Mouse (Mus musculus) forebrain, embryonic 14.5 days (tissue): Measurements from ENCODE around the gene Lig4. TPM values are rescaled to one million over a fixed set of nuclear protein-coding genes. Genes with fewer than 3 reads are reported as not detected.
A peak's percentile ranks its signal among the peaks of the same experiment; 100 is the strongest.

ENCODE experiments used
- ATAC-seq: fragments of 200-750 bp; cut with Nextera tagmentation; 2 replicates; pipeline ENCODE4 v1.8.0; 2017; ENCODE audit warnings: mild to moderate bottlenecking, moderate library complexity
- DNase-seq: peaks from one replicate; pipeline ENCODE4 v3.0.0-alpha.2; 2015; ENCODE audit warnings: low spot score
- H3K27ac ChIP-seq: fragments of 300-500 bp; sonication (generic); 2 replicates; pipeline ENCODE4 v1.5.1; 2014; ENCODE audit warnings: low read depth, mild to moderate bottlenecking, control low read depth, low read length, moderate library complexity
- H3K27me3 ChIP-seq: fragments of 300-500 bp; sonication (generic); replicated peaks from 2 replicates; pipeline ENCODE4 v1.6.1; 2014; ENCODE audit warnings: low read length, control low read depth, mixed read lengths; ENCODE audit not compliant: control insufficient read depth, insufficient read depth
- H3K36me3 ChIP-seq: fragments of 300-500 bp; sonication (generic); 2 replicates; pipeline ENCODE4 v1.6.1; 2014; ENCODE audit warnings: low read length, control low read depth; ENCODE audit not compliant: control insufficient read depth, insufficient read depth
- H3K4me1 ChIP-seq: fragments of 300-500 bp; sonication (generic); 2 replicates; pipeline ENCODE4 v1.6.1; 2014; ENCODE audit warnings: antibody characterized with exemption, low read length, control low read depth; ENCODE audit not compliant: control insufficient read depth, insufficient read depth
- H3K4me2 ChIP-seq: fragments of 300-500 bp; sonication (generic); 2 replicates; pipeline ENCODE4 v1.6.1; 2014; ENCODE audit warnings: mild to moderate bottlenecking, control low read depth, low read length
- H3K4me3 ChIP-seq: fragments of 300-500 bp; sonication (generic); 2 replicates; pipeline ENCODE4 v1.5.1; 2014; ENCODE audit warnings: low read depth, low read length, control low read depth
- H3K9ac ChIP-seq: fragments of 300-500 bp; sonication (generic); 2 replicates; pipeline ENCODE4 v1.6.1; 2014; ENCODE audit warnings: mild to moderate bottlenecking, low read length, control low read depth, moderate library complexity
- H3K9me3 ChIP-seq: fragments of 300-500 bp; sonication (generic); replicated peaks from 2 replicates; pipeline ENCODE4 v1.6.1; 2016; ENCODE audit warnings: low read length, control low read depth, mixed read lengths; ENCODE audit not compliant: control insufficient read depth
- WGBS: fragments of 180-500 bp; shearing (Covaris S2); extraction: QIAGEN DNeasy Blood & Tissue Kit; methylation state at CpG from one replicate; pipeline ENCODE4 v1.1.7; 2014; 5-methylcytosine and 5-hydroxymethylcytosine counted together
- polyA plus RNA-seq: library from polyadenylated mRNA; unstranded; fragments of >200 nt; fragmentation: Nextera tagmentation; extraction: Ambion mirVana; gene quantifications from 2 replicates; pipeline ENCODE4 v1.2.1, GENCODE M21; 2014

Gene Lig4
- polyA plus RNA-seq, 1 experiment from 2014 or later, result 10.7 TPM

GRCm38 (mm10) chr8:9979746-9980145 is 2.3 kb upstream of the Lig4 start:
- H3K27me3 ChIP-seq, result no peaks in the 10 kb centered on the region
- DNase-seq, result no peak
- H3K36me3 ChIP-seq, result no peaks in the 10 kb centered on the region; the same call in 1 of the 2 replicates
- no peak overlapping the region for H3K9ac ChIP-seq
- no peak for ATAC-seq
- H3K4me1 ChIP-seq, result peaks cover 27% of the 10 kb centered on the region
- no peak overlapping the region for H3K27ac ChIP-seq
- H3K9me3 ChIP-seq, result no peaks in the 10 kb centered on the region
- 85% methylated on average over 1 of the region's 1 CpGs for WGBS
- no peak overlapping the region for H3K4me3 ChIP-seq
- H3K4me2 ChIP-seq, result no peak overlapping the region

DNA sequence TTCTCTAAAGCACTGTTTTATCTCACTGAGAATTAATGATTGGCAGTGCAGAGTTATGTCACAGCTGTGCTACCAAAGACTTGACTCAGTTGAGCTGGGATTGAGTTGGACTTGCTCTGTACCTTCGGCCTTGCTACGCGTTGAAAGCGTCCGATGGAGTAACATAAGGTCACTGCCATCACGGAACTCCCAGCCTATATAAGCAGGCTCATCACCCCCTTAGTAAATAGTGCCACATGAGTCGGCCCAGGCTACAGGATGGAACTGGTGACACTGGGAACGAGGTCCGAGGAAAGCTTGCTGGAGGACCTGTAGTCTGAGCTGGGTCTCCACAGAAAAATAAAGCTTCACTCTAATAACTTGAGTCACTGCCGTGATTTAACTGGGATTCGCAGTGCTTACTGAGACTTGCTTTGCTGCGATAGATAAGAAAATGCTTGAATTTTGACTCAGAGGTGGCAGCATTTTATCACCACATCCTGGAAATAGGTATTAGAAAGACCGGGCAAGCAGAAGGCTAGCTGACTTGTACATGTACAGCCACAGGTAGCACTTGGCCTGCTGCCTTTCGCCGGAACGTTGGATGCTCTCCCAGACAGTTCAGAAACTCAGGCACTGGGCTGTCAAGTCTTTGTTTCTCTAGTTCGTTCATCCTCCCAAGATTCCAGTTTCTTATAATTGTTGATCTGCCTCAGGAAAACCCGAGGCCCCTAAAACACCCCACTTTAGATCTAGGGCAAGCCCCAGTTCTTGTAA is 1.2 kb upstream of the Lig4 start:
- Histone ChIP-seq H3K9ac (peak overlapping the region; percentile 93), H3K27me3 (no peaks in the 10 kb centered on the region), H3K4me2 (peak overlapping the region; percentile 84), H3K9me3 (no peaks in the 10 kb centered on the region), H3K36me3 (no peaks in the 10 kb centered on the region; the same call in 1 of the 2 replicates), H3K4me1 (peaks cover 27% of the 10 kb centered on the region), H3K27ac (no peak overlapping the region), H3K4me3 (peak overlapping the region; percentile 93)
- no peak for ATAC-seq
- no peak for DNase-seq
- 54% methylated on average over 18 of the region's 18 CpGs for WGBS

- Histone ChIP-seq H3K36me3 (peaks cover 13% of the 10 kb centered on the region), H3K9ac (peak overlapping the region; percentile 93), H3K27me3 (no peaks in the 10 kb centered on the region), H3K9me3 (no peaks in the 10 kb centered on the region), H3K27ac (no peak overlapping the region), H3K4me3 (peak overlapping the region; percentile 93), H3K4me2 (peak overlapping the region; percentile 84), H3K4me1 (peaks cover 27% of the 10 kb centered on the region)
- ATAC-seq, result no peak
- 46% methylated on average over 15 of the region's 15 CpGs for WGBS
- peak; percentile 8 for DNase-seq
Observed at GRCm38 (mm10) chr8:9977016-9977415, 470 bp downstream of the Lig4 start.

DNA sequence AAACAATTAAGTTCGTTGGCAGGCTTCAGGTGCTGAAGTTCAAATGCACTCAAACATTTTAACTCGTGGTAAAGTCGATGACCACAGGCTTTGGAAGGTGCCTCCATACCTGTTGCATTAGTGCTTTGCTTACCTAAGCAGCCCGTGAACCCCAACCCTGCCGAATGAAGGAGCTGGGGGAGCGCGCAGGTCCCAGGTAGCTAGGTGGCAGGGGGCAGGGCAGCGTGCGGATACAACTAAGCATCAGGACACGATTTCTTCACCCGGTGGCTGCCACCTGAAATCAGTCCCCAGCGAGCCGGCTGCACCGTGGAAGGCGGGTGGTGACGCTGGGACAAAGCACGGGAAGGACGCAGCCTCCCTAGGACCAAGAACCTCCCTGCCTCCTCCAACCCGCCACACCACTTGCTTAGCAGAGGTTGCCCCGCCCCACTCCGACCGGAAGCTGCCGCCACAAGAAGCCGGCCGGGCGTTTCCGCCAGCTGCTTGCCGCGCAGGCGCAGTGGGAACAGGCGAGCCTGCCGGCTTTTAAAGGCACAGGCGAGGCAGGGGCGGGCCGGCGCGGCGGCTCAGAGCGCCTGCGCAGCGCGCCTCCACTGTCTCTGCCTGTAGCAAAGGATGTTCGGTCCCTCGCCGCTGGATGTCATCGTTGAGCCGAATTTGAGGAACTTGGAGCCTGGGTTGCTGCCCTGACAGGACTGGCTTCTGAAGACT is 1.4 kb downstream of the Lig4 start:
- H3K4me2 ChIP-seq, result peak overlapping the region; percentile 76
- peak; percentile 99 for DNase-seq
- H3K4me3 ChIP-seq, result peak overlapping the region; percentile 66
- ATAC-seq, result peak; percentile 96
- peak overlapping the region; percentile 75 for H3K9ac ChIP-seq
- H3K27ac ChIP-seq, result 0 out of 2 replicates have a peak overlapping the region, but pooled peaks have one; percentile 44
- peaks cover 27% of the 10 kb centered on the region for H3K4me1 ChIP-seq
- no peaks in the 10 kb centered on the region for H3K27me3 ChIP-seq
- H3K36me3 ChIP-seq, result peaks cover 22% of the 10 kb centered on the region
- under 1% methylated on average over 46 of the region's 47 CpGs for WGBS
- no peaks in the 10 kb centered on the region for H3K9me3 ChIP-seq

DNA sequence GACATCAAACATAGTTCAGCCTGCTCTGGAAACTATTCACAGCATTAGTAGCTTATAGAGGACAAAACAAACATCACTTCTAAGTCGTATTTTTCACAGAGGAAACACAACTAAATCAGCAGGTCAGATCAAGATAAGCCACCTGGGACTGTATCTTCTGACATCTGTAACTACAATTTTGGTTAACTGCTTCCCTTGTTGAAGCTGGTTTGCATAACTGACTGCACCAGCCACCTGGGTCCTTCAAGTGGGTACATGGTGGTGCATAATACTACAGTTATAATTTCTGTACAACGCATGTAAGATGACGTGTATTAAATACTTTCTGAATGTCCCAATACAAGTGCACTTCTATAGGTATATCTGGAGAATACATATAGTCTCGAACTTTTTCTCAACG is 2.2 kb downstream of the Lig4 start:
- peaks cover 25% of the 10 kb centered on the region for H3K36me3 ChIP-seq
- H3K4me1 ChIP-seq, result peaks cover 27% of the 10 kb centered on the region
- H3K9me3 ChIP-seq, result no peaks in the 10 kb centered on the region
- H3K27ac ChIP-seq, result no peak overlapping the region
- no peaks in the 10 kb centered on the region for H3K27me3 ChIP-seq
- ATAC-seq, result no peak
- peak overlapping the region; percentile 75; the same call in 1 of the 2 replicates for H3K9ac ChIP-seq
- WGBS, result 50% methylated on average over 5 of the region's 5 CpGs
- no peak for DNase-seq
- H3K4me3 ChIP-seq, result peak overlapping the region; percentile 66
- peak overlapping the region; percentile 76 for H3K4me2 ChIP-seq

DNA sequence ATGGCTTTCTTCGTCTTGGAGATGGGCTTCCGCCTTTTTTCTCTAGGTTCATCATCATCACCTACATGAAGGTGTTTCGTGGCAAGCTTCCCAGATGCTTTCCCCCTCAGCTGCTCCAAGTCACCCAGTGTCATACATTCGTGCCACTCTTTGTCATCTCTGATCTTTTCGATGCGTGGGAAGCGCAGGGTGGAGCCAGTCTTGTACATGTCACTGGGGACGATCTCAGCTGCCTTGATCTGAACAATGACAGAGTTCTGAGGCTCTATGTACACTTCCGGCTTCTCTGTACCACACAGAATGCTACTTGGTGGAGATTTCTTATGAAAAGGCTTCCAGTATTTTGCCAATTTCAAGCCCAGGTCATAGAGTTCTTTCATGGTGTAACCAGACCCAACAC is 5.6 kb downstream of the Lig4 start:
- no peaks in the 10 kb centered on the region for H3K27me3 ChIP-seq
- no peak overlapping the region for H3K4me2 ChIP-seq
- ATAC-seq, result no peak
- H3K27ac ChIP-seq, result no peak overlapping the region
- WGBS, result 97% methylated on average over 9 of the region's 9 CpGs
- H3K9me3 ChIP-seq, result no peaks in the 10 kb centered on the region
- no peak overlapping the region for H3K4me3 ChIP-seq
- H3K9ac ChIP-seq, result no peak overlapping the region
- H3K4me1 ChIP-seq, result peaks cover 9% of the 10 kb centered on the region
- no peak for DNase-seq
- peaks cover 35% of the 10 kb centered on the region for H3K36me3 ChIP-seq

DNA sequence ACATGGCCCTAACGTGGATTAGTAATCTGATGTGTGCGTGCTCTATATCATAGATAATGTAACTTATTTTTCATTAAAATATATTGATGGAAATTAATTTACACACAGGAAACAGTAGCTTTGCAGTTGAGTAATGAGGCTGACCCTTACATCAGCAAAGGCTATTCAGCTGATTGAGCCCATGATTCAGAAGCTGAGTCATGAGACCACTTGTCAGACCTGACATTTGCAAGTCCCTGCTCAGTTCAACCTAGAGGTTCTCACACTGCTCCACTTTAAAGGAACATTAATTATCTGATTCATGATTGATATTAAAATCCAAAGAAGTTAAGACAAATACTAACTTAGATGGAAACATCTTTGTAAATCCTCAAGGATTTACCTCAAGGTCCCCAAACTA is 17.6 kb downstream of the Lig4 start:
- Histone ChIP-seq H3K36me3 (no peaks in the 10 kb centered on the region), H3K4me2 (no peak overlapping the region), H3K9me3 (no peaks in the 10 kb centered on the region), H3K9ac (no peak overlapping the region), H3K4me1 (no peaks in the 10 kb centered on the region), H3K27ac (no peak overlapping the region), H3K4me3 (no peak overlapping the region), H3K27me3 (no peaks in the 10 kb centered on the region)
- ATAC-seq, result no peak
- WGBS, result 90% methylated on average over 2 of the region's 2 CpGs
- DNase-seq, result no peak

- H3K4me2 ChIP-seq, result no peak overlapping the region
- no peak overlapping the region for H3K4me3 ChIP-seq
- H3K27ac ChIP-seq, result no peak overlapping the region
- H3K4me1 ChIP-seq, result no peaks in the 10 kb centered on the region
- DNase-seq (no peak), ATAC-seq (no peak)
- no peak overlapping the region for H3K9ac ChIP-seq
- 84% methylated on average over 4 of the region's 4 CpGs for whole genome bisulfite sequencing
- H3K9me3 ChIP-seq, result no peaks in the 10 kb centered on the region
- no peaks in the 10 kb centered on the region for H3K27me3 ChIP-seq
- H3K36me3 ChIP-seq, result no peaks in the 10 kb centered on the region
Observed at GRCm38 (mm10) chr8:9958338-9958737, 19.1 kb downstream of the Lig4 start.
